In the genomic region with DNA sequence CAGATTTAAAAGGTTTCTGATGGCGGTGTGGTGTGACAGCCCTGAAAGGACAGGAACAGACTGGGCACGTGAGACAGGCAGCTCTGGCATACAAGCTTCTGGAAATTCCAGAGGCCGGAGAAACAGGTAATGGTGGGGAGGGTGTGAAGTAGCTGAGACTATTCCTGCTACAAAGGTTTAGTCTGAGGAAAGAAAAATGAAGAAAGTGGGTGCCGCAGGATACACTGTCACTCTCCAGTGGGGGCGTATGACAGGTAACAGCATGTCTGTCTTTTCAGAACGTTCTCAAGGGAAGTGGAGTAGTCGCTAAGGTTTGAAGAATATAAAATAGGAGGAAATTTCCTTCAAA, we compare ENCODE assay signal across 29 mouse cellular contexts. TPM values are rescaled to one million over a fixed set of nuclear protein-coding genes. Genes with fewer than 3 reads are reported as not detected.
DNase-seq lines count a peak whose midpoint lies in the region; ATAC-seq and TF ChIP-seq lines count a peak whose summit lies in the region.
"Had no signal": no experiment of that assay in that cellular context is flagged by ENCODE, and none has a peak within 500 bp of the region (broad histone marks: within the 10 kb centered on the region; RNA-seq: fewer than 3 reads in every experiment).

No protein-coding gene starts in this region.

- intact Hi-C loops in heart, postnatal 25 days (cut with DNase I): no loop called here

- TF ChIP-seq CTCF in small intestine, adult 2 months (IDR thresholded peaks at IDR 0.05; ENCODE audit: extremely low read depth, insufficient read length, insufficient replicate concordance, low read depth, low read length): no peak

- no peak for ATAC-seq in limb, embryonic 15.5 days (ENCODE audit: insufficient number of reproducible peaks, low FRiP score, low TSS enrichment, low read depth)
- ATAC-seq: forebrain, embryonic 14.5 days; hindbrain, postnatal 0 days; intestine, embryonic 16.5 days; midbrain, embryonic 13.5 days had no signal

- 0 out of 2 replicates have a peak, but pooled peaks cover 3% of the 10 kb centered on the region for H3K4me1 ChIP-seq in limb, embryonic 15.5 days
- no peaks in the 10 kb centered on the region for H3K4me1 ChIP-seq in limb, embryonic 10.5 days
- H3K4me1 ChIP-seq in small intestine, adult 2 months (ENCODE audit: control insufficient read depth, insufficient read depth, insufficient read length, low read length): peaks cover 10% of the 10 kb centered on the region; the same call in 1 of the 2 replicates
- H3K4me1 ChIP-seq: heart, embryonic 12.5 days; midbrain, embryonic 13.5 days had no signal

- no peak overlapping the region for H3K4me2 ChIP-seq in limb, embryonic 15.5 days
- H3K4me2 ChIP-seq: heart, embryonic 12.5 days; midbrain, embryonic 13.5 days had no signal

- H3K27ac ChIP-seq in limb, embryonic 15.5 days: peak overlapping the region; percentile 40
- no peak overlapping the region for H3K27ac ChIP-seq in limb, embryonic 10.5 days
- peak overlapping the region; percentile 81 for H3K27ac ChIP-seq in small intestine, adult 2 months (ENCODE audit: insufficient read depth, low read depth, low read length)
- H3K27ac ChIP-seq: gastrocnemius, adult 2 months; heart, adult 2 months; hindbrain, postnatal 0 days; liver, embryonic 14.5 days; macrophage; midbrain, embryonic 13.5 days had no signal

- no peak for TF ChIP-seq POLR2A in small intestine, adult 2 months (IDR thresholded peaks at IDR 0.05; ENCODE audit: low read depth, low read length)

- no peaks in the 10 kb centered on the region for H3K9me3 ChIP-seq in limb, embryonic 15.5 days
- H3K9me3 ChIP-seq in limb, embryonic 10.5 days (replicated peaks): no peaks in the 10 kb centered on the region
- H3K9me3 ChIP-seq: heart, embryonic 12.5 days; midbrain, embryonic 13.5 days had no signal

- WGBS in limb, embryonic 15.5 days: 74% methylated on average over 7 of the region's 7 CpGs
- WGBS in limb, embryonic 10.5 days: 83% methylated on average over 7 of the region's 7 CpGs
- WGBS in small intestine, adult 2 months: 48% methylated on average over 7 of the region's 7 CpGs

- H3K4me3 ChIP-seq in limb, embryonic 15.5 days: no peak overlapping the region
- H3K4me3 ChIP-seq in limb, embryonic 10.5 days: no peak overlapping the region
- H3K4me3 ChIP-seq in small intestine, adult 2 months (ENCODE audit: low read depth, low read length): no peak overlapping the region
- H3K4me3 ChIP-seq: gastrocnemius, adult 2 months; heart, adult 2 months; heart, embryonic 12.5 days; midbrain, embryonic 13.5 days had no signal

- DNase-seq in heart, adult 11 months: peak; percentile 63
- DNase-seq in heart, postnatal 25 days (ENCODE audit: low spot score): no peak
- DNase-seq in limb, embryonic 10.5 days (ENCODE audit: low spot score): no peak
- no peak for DNase-seq in MN1 (ENCODE audit: low spot score)
- no peak for DNase-seq in right cerebral cortex, postnatal 36 days (ENCODE audit: low spot score in 2 of 2)
- DNase-seq: adrenal gland, postnatal 10 days; cerebellum, adult 8-10 months; cerebellum, postnatal 36 days; embryo, embryonic 11 days; gastrocnemius, adult 2 months; gastrocnemius, postnatal 36 days; heart, adult 2 months; heart, postnatal 14 days; layer of hippocampus, postnatal 36 days; left cerebral cortex, postnatal 4 days; liver; lung, adult 2 months; lung, postnatal 10 days; thymus, adult 2 months; thymus, postnatal 36 days had no signal

- H3K9ac ChIP-seq in limb, embryonic 15.5 days: no peak overlapping the region
- H3K9ac ChIP-seq: heart, embryonic 12.5 days; liver, embryonic 14.5 days; midbrain, embryonic 13.5 days had no signal

- H3K36me3 ChIP-seq in limb, embryonic 15.5 days: no peaks in the 10 kb centered on the region
- peaks cover 7% of the 10 kb centered on the region; the same call in 1 of the 2 replicates for H3K36me3 ChIP-seq in limb, embryonic 10.5 days
- peaks cover 8% of the 10 kb centered on the region for H3K36me3 ChIP-seq in small intestine, adult 2 months (ENCODE audit: control insufficient read depth, insufficient read depth, low read length)
- H3K36me3 ChIP-seq: heart, embryonic 12.5 days had no signal

- H3K27me3 ChIP-seq in limb, embryonic 15.5 days: no peaks in the 10 kb centered on the region
- H3K27me3 ChIP-seq in limb, embryonic 10.5 days (ENCODE audit: low read depth, poor library complexity, severe bottlenecking): no peaks in the 10 kb centered on the region
- no peaks in the 10 kb centered on the region for H3K27me3 ChIP-seq in small intestine, adult 2 months (ENCODE audit: control insufficient read depth, insufficient read depth, low read length)
- H3K27me3 ChIP-seq: heart, embryonic 12.5 days; midbrain, embryonic 13.5 days had no signal

RNA-seq across cellular contexts. Expression of a gene that starts 55.4 kb away (rescaled TPM):
- 1 to 10 TPM; 4.6 to 4.8 TPM for total RNA-seq in heart, postnatal 25 days (2021)
- polyA plus RNA-seq in limb, embryonic 15.5 days (2015; fragmentation: Nextera tagmentation; extraction: Ambion mirVana): 11.1 and 11.3 TPM in 2 replicates
- polyA plus RNA-seq in limb, embryonic 10.5 days (2016; fragmentation: Nextera tagmentation; extraction: Ambion mirVana): 9.8 and 10.8 TPM in 2 replicates
- polyA plus RNA-seq in small intestine, adult 2 months (2012; rRNA removed): 0.93 and 1.2 TPM in 2 replicates

RNA-seq across cellular contexts. Expression of a gene that starts 55.6 kb away (rescaled TPM):
- total RNA-seq in heart, postnatal 25 days (2021): 10 to 100 TPM; 19.1 to 19.2 TPM
- 73.2 and 74.5 TPM in 2 replicates for polyA plus RNA-seq in limb, embryonic 15.5 days (2015; fragmentation: Nextera tagmentation; extraction: Ambion mirVana)
- 47.3 and 64.3 TPM in 2 replicates for polyA plus RNA-seq in limb, embryonic 10.5 days (2016; fragmentation: Nextera tagmentation; extraction: Ambion mirVana)
- polyA plus RNA-seq in small intestine, adult 2 months (2012; rRNA removed): 1.5 and 3.9 TPM in 2 replicates
